Mouse (Mus musculus) kidney, postnatal 25 days (tissue): ENCODE data around the gene Zscan18.
A peak's percentile ranks its signal among the peaks of the same experiment; 100 is the strongest.
"Not testable (repeated sequence)": the region's sequence is repeated elsewhere in the genome, so short reads cannot be mapped to it uniquely, and the experiment has no call there.

ENCODE experiments used
- DNase-seq, 2 experiments: peaks; one replicate each; pipeline ENCODE4 v3.0.0; 2021; ENCODE audit warnings: mixed read lengths in 2 of 2

The Zscan18 gene

DNA sequence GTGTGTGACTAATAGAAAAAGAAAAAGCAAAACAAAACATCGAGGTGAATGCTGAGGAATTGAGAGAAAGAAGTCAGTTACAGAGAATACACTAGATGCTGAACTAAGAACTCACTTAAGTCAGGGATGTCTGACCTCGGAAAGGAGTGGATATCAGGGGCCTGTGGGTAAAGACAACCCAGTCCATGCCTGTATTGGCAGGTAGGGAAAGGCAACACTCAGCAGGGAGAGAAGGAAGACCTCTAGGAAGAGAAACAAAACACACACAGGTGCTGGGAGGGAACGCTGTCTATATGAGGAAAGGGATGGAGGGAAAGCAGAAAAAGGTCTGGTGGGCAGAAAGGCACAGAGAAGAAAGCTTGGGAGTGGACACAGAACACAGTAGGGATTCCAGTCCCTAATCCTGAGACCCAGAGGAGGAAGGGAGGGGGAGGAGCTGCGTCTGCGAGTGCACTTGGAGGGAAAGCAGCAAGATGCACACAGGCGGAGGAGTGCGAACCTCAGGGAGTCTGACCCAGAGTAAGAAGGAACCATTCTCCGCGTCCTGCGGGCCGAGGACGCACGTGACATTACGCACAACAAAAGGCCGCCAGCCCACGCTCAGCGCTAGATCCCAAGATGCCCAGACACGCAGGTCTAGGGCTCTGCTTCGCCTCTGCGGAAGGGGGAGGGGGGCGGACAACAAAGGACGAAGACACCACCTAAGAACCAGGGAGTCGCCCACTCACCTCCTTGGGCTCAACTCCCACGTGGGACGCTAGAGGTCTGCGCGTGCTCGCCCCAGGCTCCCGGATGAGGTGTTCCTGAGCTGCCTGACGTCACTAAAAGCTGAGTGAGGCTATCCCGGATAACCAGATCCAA, at the start of gene Zscan18:
Gene Zscan18 (minus strand): TSS at position 770 of the 861 bp plus-strand sequence.
- DNase-seq: peak; percentile 62 to 83

DNA sequence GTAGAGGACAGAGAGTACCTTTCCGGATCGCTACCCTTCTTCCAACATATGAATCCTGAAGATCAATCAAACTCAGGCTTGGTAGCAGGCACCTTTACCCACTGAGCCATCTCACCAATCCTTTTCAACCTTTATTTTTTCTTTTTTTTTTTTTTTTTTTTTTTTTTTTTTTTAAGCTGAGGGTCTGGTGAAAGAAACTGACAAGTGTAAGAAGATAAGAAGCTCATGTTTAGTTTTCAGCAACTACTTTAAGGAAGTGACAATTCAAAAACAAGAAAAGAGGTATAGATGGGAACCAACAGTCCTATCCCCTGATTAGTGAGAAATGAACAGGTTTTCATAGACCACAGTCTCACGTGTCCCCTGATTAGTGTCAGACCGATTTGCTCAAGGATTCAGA, 32.3 kb upstream of the Zscan18 start:
- DNase-seq: no peak

DNA sequence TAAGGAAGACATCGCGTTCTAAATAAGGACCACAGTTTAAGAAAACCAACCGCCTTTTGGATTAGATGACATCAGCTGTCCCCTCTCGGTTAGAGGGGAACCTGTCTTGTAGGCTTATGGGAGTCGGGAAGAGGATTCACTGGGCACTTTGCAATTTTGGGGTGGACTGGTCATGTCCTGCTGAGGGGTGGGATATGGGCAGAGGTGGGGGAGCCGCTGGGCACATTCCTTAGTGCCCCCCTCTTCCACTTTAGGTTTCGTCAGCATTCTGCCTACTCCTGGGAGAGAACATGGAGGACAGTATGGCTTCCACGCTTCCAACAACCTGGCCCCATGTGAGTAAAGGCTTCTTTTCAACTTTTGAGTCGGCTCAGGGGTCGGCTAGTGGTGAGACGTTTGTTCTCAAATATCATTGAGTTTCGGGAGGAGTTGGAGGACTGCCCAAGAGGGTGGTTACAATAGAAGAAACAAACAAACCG, 31.8 kb upstream of the Zscan18 start:
- peak in 1 of 2 experiments; percentile 20 for DNase-seq

DNA sequence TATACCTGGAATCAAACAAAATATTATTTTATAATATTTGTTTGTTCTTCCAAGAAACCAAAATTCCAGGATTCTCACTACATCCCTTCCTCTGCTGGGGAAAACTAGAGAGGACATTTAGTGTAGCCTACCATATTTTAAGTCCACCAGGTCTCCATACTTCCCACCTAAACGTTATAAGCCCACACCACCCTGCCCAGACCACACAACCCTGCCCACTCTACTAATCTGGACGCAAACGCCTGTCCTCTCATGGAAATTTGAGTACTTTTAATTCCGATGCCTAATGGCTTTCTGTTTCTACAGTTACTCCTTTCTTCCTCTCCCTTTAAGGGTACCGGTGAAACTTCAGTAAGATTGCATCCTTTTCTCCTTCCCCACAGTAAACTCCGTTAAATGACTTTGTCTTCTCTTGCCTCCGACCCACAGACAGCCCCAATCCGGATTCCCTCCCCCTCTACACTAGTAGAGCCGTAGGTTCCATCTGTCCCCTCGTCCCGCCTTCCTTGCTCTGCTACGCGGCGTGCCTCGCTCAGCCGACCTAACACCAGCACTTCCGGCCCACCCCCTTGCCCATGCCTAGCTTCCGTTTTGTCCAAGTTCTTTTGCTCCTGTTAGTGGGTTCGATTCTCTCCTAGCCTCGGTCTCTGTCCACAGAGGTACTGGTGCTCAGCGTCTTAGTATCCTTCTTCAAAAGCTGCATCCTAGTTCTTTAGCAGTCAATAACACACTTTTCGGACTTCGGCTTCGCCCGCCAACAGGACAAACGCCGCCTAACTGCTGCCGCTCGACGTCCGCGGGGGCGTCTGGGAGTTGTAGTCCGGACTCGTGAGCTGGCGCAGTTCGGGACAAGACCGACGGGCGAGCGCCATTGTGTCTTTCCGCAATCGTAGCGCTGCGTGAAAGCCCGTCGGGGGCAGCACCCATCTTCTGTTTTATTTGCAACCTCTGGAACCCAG, 31.0 kb upstream of the Zscan18 start, which contains the start of gene Zfp110:
Gene Zfp110 (plus strand): TSS at position 600 of the 959 bp plus-strand sequence.
- DNase-seq: peak; percentile 93 to 95

DNA sequence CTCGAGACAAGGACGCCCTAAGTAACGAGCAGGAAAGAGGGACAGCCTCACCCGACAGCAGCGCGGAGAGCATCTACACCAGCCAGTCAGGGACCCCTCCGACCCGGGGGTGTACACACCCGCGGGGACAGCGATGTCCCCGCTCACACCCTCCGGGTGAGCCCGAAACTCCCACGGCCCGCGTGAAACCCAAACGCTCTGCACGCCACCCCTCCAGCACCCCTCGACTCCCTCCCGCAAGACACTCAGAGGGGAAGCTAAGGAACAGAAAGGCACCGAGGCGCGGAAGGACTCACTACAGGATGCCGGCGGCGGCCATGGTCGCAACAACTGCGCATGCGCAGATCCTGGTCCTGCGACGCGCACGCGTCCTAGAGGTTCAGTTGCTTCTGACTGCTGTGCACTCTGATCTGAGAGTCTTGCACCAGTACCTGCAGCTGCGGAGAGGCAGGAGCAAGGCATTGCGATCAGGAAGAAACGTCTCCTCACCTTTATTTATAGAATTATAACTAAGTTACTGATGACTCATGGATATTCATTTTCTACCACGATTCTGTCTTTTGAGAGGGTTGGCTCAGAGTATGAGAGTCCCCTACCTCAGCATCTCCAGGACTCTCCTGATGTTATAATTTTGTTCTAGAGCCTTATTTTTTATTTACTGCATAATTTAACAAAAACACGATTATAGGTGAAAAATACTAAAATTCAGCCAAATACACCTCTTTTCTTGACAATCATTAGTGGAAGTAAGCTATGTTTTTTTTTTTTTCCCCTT, 15.3 kb upstream of the Zscan18 start, which contains the start of gene Zfp329:
Gene Zfp329 (minus strand): TSS at position 338 of the 775 bp plus-strand sequence.
- DNase-seq: peak; percentile 93 to 95

DNA sequence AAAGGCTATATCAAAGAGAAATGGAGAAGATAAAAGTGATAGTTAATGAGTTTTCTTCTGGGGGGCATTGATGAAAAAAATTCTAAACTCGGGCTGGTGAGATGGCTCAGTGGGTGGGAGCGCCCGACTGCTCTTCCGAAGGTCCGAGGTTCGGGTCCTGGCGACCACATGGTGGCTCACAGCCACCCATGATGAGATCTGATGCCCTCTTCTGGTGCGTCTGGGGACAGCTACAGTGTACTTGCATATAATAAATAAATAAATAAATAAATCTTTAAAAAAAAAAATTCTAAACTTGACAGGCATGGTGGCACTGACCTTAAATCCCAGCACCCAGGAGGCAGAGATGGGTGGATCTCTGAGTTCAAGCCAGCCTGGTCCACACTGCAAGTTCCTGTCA, 12.1 kb upstream of the Zscan18 start:
- no peak for DNase-seq

DNA sequence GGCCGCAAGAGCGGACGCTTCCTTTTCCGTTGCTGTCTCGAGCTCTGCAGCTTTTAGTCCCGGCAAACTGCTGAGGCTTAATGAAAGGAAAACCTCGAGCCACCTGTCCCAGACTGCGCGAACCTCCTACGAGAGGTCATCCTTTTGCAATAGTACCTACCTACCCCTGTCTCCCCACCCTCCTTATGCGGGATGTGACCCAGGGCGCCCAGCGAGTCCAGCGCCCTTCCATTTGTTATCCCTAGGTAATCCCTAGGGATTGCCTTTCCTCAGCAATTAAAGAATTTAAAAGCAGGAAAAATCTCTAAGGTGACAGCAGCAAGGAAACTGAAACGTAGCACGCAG, 264 bp upstream of the Zscan18 start:
- DNase-seq: no peak

DNA sequence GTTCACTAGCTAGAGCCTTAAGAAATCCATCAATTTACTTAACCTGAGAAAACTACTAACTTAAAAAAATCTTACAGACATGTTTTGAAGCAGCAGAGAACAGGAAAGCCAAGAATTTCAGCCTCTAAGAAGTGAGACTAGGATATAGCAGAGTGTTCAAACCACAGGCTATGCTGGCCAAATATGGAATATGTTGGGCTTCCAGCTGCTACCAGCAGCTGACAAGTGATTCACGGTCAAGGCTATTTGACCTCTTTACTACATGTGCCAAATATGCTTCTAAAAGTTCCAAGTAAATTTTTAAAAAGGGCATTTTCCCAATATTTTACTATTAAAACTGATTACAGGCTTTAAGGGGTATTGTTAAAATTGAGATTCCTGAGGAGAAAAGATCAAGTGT, 3.9 kb downstream of the Zscan18 start:
- DNase-seq: no peak

DNA sequence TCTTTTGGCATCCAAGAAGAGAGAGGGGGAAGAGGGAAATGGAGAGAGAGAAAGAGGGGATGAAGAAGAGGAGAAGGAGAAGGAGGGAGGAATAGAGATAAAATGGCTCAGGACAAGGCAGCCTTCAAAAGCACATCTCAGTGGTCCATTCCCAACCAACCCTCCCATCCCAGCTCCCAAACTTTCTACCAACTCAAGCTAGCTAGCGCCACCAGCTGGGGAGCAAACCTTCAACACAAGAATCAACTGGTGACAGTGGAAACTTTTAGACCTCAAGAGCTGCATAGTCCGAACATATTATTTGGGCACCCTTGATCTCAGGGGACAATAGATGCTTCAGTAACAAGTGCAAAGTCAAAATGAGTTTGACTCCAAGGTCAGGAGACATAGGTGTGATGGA, 5.5 kb downstream of the Zscan18 start:
- no peak for DNase-seq

DNA sequence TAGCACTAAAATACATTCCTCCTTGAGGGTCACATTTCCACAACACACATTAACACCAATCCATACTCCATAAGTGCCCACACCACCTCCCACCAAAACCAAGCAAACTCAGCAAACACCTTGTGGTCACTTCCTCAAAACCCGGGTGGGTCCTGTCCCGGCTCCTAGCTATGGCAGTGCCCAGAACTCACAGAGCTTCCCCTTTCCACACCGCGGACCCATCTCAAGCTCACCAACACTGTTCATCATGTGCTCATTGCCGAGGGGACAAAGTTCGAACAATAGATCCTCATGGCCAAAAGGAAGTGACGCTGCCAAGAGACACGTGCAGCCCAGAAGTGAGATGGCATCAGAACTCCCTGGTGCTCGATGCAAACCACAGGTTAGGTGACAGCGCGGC, 10.8 kb downstream of the Zscan18 start:
- not testable (repeated sequence) for DNase-seq

DNA sequence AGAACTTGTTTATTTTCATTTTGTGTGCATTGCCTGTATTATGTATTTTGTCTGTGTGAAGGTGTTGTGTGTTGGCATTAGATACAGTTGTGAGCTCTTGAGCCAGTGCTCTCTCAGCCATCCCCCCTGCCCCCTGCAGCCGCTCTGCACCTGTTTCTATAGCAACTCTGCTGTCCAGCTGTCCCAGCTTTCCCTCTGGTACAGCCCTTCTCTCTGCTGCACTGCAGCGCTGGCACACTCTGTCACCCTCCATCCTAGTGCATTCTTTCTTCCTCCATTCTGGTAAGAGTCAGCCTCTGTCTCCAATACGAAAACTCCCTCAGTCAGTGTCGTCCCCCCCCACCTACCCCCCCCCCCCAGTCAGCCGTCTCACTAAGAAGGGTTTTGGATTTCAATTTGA, 15.4 kb downstream of the Zscan18 start:
- no peak for DNase-seq

DNA sequence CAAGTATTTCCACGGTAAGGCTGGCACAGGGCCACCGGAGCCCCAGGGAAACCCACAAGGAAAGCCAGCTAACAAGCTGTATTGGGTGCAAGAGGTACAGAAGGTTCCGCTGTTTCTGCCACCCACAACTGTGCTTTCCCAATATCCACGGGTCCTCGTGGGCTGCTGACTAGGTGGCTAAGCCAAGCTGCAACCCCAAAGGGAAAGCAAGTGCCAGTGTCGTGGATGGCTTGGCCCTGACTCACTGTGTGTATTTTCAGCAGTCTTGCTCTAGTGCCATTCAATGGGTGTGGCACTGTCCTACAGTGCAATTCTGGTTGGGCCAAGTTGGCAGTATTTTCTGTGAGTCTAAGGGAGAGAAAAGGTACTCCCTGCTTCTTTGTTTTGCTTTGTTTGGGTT, 16.1 kb downstream of the Zscan18 start:
- DNase-seq: no peak

DNA sequence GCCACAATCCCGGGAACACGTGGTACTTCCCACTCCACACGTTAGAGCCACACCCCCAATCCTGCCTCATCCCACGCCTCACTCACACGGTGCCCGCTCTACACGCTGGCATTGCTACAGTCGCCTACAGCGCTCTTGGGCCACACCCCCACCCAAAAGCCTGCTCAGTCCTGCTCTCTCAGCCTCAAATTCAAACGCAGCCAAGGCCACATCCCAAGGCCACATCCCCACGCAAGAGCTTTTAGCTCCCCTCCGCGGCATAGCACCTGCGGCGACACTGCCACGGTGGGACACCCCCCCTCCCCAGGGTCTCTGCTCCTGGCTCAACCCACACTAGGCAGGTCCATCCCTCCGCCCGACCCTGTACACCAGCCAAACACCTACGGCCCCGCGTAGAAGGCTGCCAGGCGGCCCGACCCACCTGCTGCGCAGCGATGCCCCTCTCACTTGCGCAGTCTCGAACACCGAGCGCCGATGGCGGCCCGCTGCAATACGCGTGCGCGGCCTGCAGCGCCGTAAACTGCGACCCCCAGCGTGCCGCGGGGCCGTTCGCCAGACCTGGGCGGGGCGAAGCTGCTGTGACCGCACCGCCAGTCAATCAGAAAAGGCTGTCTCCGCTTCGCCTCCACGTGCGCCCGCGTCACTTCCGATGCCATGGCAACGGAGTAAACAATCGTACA, 23.1 kb downstream of the Zscan18 start:
- peak; percentile 70 to 84 for DNase-seq

DNA sequence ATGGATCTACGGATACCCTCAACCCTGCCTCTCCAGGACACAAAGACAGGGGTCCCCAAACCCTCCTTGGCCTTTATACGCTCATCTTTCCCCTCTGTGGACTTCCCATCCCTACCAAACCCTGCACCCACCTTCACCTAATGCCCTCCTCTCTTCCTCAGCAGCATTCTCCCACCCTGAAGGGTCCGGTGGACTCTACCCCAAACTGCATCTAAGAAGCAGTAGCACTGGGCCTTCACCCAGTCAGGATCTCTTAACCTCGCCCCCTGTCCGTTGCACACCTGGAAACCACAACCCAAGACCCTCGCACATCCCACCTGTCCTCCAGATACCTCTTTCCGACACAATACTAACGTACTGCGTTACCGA, 23.7 kb downstream of the Zscan18 start:
- no peak for DNase-seq

DNA sequence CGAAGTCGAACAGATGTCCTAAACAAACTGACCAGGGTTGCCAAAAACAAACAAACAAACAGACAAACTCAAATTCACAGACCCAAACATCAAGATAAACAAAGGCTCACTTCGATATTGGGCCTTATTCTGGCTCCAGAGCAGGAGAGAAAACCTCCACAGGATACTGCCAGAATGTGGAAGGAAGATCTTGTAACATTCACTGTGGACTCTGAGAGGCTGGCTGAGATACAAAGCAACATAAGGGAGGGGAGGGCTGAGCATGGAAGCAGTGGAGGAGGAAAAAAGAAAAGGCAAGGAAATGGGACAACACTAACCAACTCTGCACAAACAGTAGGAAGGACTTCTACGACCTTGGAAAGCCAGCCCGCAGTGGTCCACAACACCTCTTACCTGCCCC, 24.3 kb downstream of the Zscan18 start:
- DNase-seq: no peak

DNA sequence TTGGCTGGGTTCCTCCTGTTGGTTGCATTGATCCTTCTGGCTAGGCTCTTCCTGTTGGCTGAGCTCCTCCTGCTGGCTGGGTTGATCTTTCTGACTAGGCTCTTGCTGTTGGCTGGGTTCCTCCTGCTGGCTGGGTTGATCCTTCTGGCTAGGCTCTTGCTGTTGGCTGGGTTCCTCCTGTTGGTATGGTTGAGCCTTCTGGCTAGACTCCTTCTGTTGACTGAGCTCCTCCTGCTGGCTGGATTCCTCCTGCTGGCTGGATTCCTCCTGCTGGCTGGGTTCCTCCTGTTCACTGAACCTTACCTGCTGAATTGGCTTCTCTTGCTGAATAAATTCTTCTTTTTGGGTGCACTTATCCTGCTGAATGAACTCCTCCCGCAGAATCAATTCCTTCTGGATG, 28.8 kb downstream of the Zscan18 start:
- DNase-seq: peak; percentile 47 to 58

DNA sequence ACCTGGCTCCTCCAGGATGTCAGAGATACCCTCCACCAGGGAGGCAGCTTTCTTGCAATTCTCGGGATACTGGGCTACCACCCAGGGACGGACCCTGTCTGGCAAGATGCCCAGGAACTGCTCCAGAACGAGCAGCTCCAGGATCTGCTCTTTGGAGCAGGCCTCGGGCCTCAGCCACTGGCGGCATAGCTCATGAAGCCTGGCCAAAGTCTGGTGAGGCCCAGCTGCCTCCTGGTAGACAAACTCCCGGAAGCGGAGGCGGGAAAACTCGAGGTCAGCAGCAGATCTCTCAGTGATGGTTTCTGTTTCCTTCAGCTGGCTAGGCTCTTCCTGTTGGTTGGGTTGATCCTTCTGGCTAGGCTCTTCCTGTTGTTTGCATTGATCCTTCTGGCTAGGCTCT, 29.3 kb downstream of the Zscan18 start:
- no peak for DNase-seq

DNA sequence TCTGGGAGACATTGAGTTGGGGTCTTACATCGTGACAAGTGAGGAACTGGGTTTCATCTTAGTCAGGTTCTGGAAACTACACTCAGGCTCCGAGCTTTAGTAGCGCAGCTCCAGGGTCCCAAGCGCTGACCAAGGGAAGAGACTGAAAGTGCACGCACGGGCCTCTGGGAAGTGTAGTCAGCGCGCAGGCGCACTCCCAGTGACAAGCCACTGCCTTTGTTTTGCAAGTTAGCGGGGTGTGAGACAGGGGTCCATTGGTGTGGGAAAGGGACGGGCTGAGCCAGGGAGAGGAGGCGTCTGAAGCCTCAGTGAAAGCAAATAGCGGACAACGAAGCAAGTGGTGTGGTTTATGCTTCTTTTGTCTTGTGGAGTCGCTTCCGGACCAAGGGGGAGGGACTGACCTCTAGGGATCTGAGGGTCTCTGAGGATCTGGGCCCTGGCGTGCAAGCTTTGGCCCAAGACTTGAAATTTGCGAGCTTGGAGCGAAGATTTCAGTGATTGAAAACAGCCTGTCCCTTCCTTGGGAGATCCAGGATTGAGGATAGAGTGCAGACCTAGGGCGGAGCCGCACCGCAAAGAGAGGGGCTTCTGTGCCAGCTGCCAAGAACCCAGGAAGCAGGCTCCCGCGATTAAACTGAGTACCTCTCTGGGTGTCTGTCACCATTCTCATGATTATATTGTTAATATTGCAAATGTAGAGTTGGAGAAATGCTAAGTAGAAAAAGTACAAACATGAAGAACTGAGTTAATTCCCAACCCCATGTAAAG, 53.8 kb downstream of the Zscan18 start:
- DNase-seq: no peak

DNA sequence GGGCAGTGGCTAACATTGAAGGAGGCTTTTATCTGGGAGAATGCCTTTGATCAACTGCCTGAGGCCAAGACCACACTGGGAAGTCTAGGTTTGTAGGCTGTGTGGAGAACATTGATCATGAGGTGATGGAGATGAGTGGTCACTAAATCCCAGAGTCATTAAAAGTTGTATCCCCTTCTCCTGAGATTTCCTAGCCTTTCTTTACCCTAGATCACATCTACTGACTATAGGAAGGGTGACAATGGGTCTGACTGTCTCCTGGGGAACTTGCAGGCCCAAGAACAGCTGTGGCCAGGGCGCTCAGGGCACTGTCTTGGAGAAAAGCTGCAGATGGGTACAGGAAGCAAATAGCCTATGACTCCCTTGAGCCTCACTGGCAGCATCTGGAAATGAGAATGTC, 68.5 kb downstream of the Zscan18 start, which contains the start of gene Vmn2r56:
Gene Vmn2r56 (minus strand): TSS at position 101 of the 400 bp plus-strand sequence.
- DNase-seq: no peak
